Mouse (Mus musculus): ENCODE measurements around the gene Gm10964.

GRCm38 (mm10) chr3:103791230-103792110 is 52.3 kb downstream of the Gm10964 start, which contains the start of gene Hipk1:
- TF ChIP-seq CTCF (IDR thresholded peaks at IDR 0.05; ENCODE audit: low read depth) (peak; percentile 47), EP300 (optimal IDR thresholded peaks at IDR 0.05) (peak; percentile 71)
